Mouse (Mus musculus): ENCODE data around the gene Ccr1. TPM values are rescaled to one million over a fixed set of nuclear protein-coding genes. Genes with fewer than 3 reads are reported as not detected.

Ccr1 gene
- total RNA-seq, 1 experiment: not detected

GRCm38 (mm10) chr9:123930926-123931325 lies 37.6 kb downstream of the Ccr1 start:
- peaks cover 74% of the 10 kb centered on the region for H3K9me3 ChIP-seq (ENCODE audit: control insufficient read depth, insufficient read depth, low read depth, low read length)
- DNase-seq (ENCODE audit: low read depth, low spot score): no peak
- in situ Hi-C loops (cut with MboI; ENCODE audit: low sequenced_read_pairs in 2 of 2, unreplicated experiment in 2 of 2): no loop called here
- no peak overlapping the region for H3K4me3 ChIP-seq (ENCODE audit: insufficient read depth in 1 of 2, low read depth in 1 of 2, low read length in 2 of 2, poor library complexity in 1 of 2, severe bottlenecking in 1 of 2)
- no peaks in the 10 kb centered on the region for H3K4me1 ChIP-seq (ENCODE audit: control insufficient read depth in 2 of 2, insufficient read depth in 2 of 2, low read length in 2 of 2, poor library complexity in 1 of 2)
- H3K27ac ChIP-seq (ENCODE audit: insufficient read depth, low read depth, low read length, poor library complexity, severe bottlenecking): no peak overlapping the region; the same call in 1 of the 2 replicates
- TF ChIP-seq CHD2 (IDR thresholded peaks at IDR 0.05; ENCODE audit: low read depth, low read length) (no peak), ZNF384 (IDR thresholded peaks at IDR 0.05; ENCODE audit: low read depth, low read length) (no peak), ZC3H11A (IDR thresholded peaks at IDR 0.05; ENCODE audit: borderline replicate concordance, low read depth, low read length) (no peak), HCFC1 (IDR thresholded peaks at IDR 0.05; ENCODE audit: borderline replicate concordance, insufficient read depth, low read length) (no peak), MAFK (IDR thresholded peaks at IDR 0.05; ENCODE audit: insufficient read depth, low read depth, low read length) (no peak)
- peaks cover 26% of the 10 kb centered on the region for H3K36me3 ChIP-seq (ENCODE audit: control insufficient read depth, insufficient read depth, low read length, poor library complexity, severe bottlenecking)
- no peak overlapping the region for H3K9ac ChIP-seq (ENCODE audit: insufficient read depth, low read depth, low read length, poor library complexity, severe bottlenecking)

GRCm38 (mm10) chr9:123930476-123930875 lies 38.0 kb downstream of the Ccr1 start:
- Histone ChIP-seq H3K4me3 (ENCODE audit: insufficient read depth in 1 of 2, low read depth in 1 of 2, low read length in 2 of 2, poor library complexity in 1 of 2, severe bottlenecking in 1 of 2) (no peak overlapping the region), H3K27ac (ENCODE audit: insufficient read depth, low read depth, low read length, poor library complexity, severe bottlenecking) (no peak overlapping the region; the same call in 1 of the 2 replicates), H3K9ac (ENCODE audit: insufficient read depth, low read depth, low read length, poor library complexity, severe bottlenecking) (no peak overlapping the region), H3K36me3 (ENCODE audit: control insufficient read depth, insufficient read depth, low read length, poor library complexity, severe bottlenecking) (peaks cover 21% of the 10 kb centered on the region), H3K4me1 (ENCODE audit: control insufficient read depth in 2 of 2, insufficient read depth in 2 of 2, low read length in 2 of 2, poor library complexity in 1 of 2) (no peaks in the 10 kb centered on the region), H3K9me3 (ENCODE audit: control insufficient read depth, insufficient read depth, low read depth, low read length) (peaks cover 71% of the 10 kb centered on the region)
- DNase-seq (ENCODE audit: low read depth, low spot score): no peak
- in situ Hi-C loops (cut with MboI; ENCODE audit: low sequenced_read_pairs in 2 of 2, unreplicated experiment in 2 of 2): no loop called here
- TF ChIP-seq CHD2 (IDR thresholded peaks at IDR 0.05; ENCODE audit: low read depth, low read length) (no peak), ZNF384 (IDR thresholded peaks at IDR 0.05; ENCODE audit: low read depth, low read length) (no peak), MAFK (IDR thresholded peaks at IDR 0.05; ENCODE audit: insufficient read depth, low read depth, low read length) (no peak)

- no peak overlapping the region for H3K27ac ChIP-seq (ENCODE audit: insufficient read depth, low read depth, low read length, poor library complexity, severe bottlenecking)
- H3K9ac ChIP-seq (ENCODE audit: insufficient read depth, low read depth, low read length, poor library complexity, severe bottlenecking): no peak overlapping the region
- peaks cover 70% of the 10 kb centered on the region for H3K9me3 ChIP-seq (ENCODE audit: control insufficient read depth, insufficient read depth, low read depth, low read length)
- TF ChIP-seq CHD2 (IDR thresholded peaks at IDR 0.05; ENCODE audit: low read depth, low read length) (no peak), ZC3H11A (IDR thresholded peaks at IDR 0.05; ENCODE audit: borderline replicate concordance, low read depth, low read length) (no peak), ZNF384 (IDR thresholded peaks at IDR 0.05; ENCODE audit: low read depth, low read length) (no peak), MAFK (IDR thresholded peaks at IDR 0.05; ENCODE audit: insufficient read depth, low read depth, low read length) (no peak), HCFC1 (IDR thresholded peaks at IDR 0.05; ENCODE audit: borderline replicate concordance, insufficient read depth, low read length) (no peak)
- no peaks in the 10 kb centered on the region for H3K4me1 ChIP-seq (ENCODE audit: control insufficient read depth in 2 of 2, insufficient read depth in 2 of 2, low read length in 2 of 2, poor library complexity in 1 of 2)
- peaks cover 18% of the 10 kb centered on the region for H3K36me3 ChIP-seq (ENCODE audit: control insufficient read depth, insufficient read depth, low read length, poor library complexity, severe bottlenecking)
- in situ Hi-C loops (cut with MboI; ENCODE audit: low sequenced_read_pairs in 2 of 2, unreplicated experiment in 2 of 2): no loop called here
- DNase-seq (ENCODE audit: low read depth, low spot score): no peak
- no peak overlapping the region for H3K4me3 ChIP-seq (ENCODE audit: insufficient read depth in 1 of 2, low read depth in 1 of 2, low read length in 2 of 2, poor library complexity in 1 of 2, severe bottlenecking in 1 of 2)
These were observed 38.6 kb downstream of the Ccr1 start for GRCm38 (mm10) chr9:123929936-123930335.

GRCm38 (mm10) chr9:123928759-123929246 lies 39.7 kb downstream of the Ccr1 start:
- H3K27ac ChIP-seq (ENCODE audit: insufficient read depth, low read depth, low read length, poor library complexity, severe bottlenecking): no peak overlapping the region
- DNase-seq (ENCODE audit: low read depth, low spot score): peak; percentile 45
- peaks cover 67% of the 10 kb centered on the region for H3K9me3 ChIP-seq (ENCODE audit: control insufficient read depth, insufficient read depth, low read depth, low read length)
- no peak overlapping the region for H3K9ac ChIP-seq (ENCODE audit: insufficient read depth, low read depth, low read length, poor library complexity, severe bottlenecking)
- no peak overlapping the region for H3K4me3 ChIP-seq (ENCODE audit: insufficient read depth in 1 of 2, low read depth in 1 of 2, low read length in 2 of 2, poor library complexity in 1 of 2, severe bottlenecking in 1 of 2)
- H3K36me3 ChIP-seq (ENCODE audit: control insufficient read depth, insufficient read depth, low read length, poor library complexity, severe bottlenecking): peaks cover 18% of the 10 kb centered on the region
- in situ Hi-C loops (cut with MboI; ENCODE audit: low sequenced_read_pairs in 2 of 2, unreplicated experiment in 2 of 2): no loop called here
- H3K4me1 ChIP-seq (ENCODE audit: control insufficient read depth in 2 of 2, insufficient read depth in 2 of 2, low read length in 2 of 2, poor library complexity in 1 of 2): no peaks in the 10 kb centered on the region
- TF ChIP-seq ZNF384 (IDR thresholded peaks at IDR 0.05; ENCODE audit: low read depth, low read length): no peak
- no peak for TF ChIP-seq CHD2 (IDR thresholded peaks at IDR 0.05; ENCODE audit: low read depth, low read length)
- no peak for TF ChIP-seq HCFC1 (IDR thresholded peaks at IDR 0.05; ENCODE audit: borderline replicate concordance, insufficient read depth, low read length)
- TF ChIP-seq MAFK (IDR thresholded peaks at IDR 0.05; ENCODE audit: insufficient read depth, low read depth, low read length): no peak
- no peak for TF ChIP-seq ZC3H11A (IDR thresholded peaks at IDR 0.05; ENCODE audit: borderline replicate concordance, low read depth, low read length)
